Mouse (Mus musculus): Measurements from ENCODE around the gene Phc2.

Phc2 gene

GRCm38 (mm10) chr4:128745160-128745559 lies 90.7 kb downstream of the Phc2 start:
- DNase-seq: no peak

GRCm38 (mm10) chr4:128747614-128748270 lies 93.2 kb downstream of the Phc2 start:
- DNase-seq: no peak

- DNase-seq: no peak
Observed at GRCm38 (mm10) chr4:128748309-128748708, 93.8 kb downstream of the Phc2 start.

- DNase-seq: no peak
Observed at GRCm38 (mm10) chr4:128751006-128751405, 96.5 kb downstream of the Phc2 start.

- DNase-seq: no peak
Observed at GRCm38 (mm10) chr4:128752031-128752757, 97.7 kb downstream of the Phc2 start.

- no peak for DNase-seq
Observed at GRCm38 (mm10) chr4:128753571-128753970, 99.1 kb downstream of the Phc2 start.

GRCm38 (mm10) chr4:128755064-128755463 lies 100.6 kb downstream of the Phc2 start, which contains the start of gene A3galt2:
TSS of gene A3galt2 (plus strand) at chr4:128755364.
- DNase-seq: no peak

GRCm38 (mm10) chr4:128755900-128756299 lies 101.4 kb downstream of the Phc2 start:
- DNase-seq: no peak

GRCm38 (mm10) chr4:128759214-128759613 lies 104.7 kb downstream of the Phc2 start:
- no peak for DNase-seq

- no peak for DNase-seq
Observed at GRCm38 (mm10) chr4:128760029-128760428, 105.5 kb downstream of the Phc2 start.

GRCm38 (mm10) chr4:128766929-128767328 lies 112.4 kb downstream of the Phc2 start:
- no peak for DNase-seq

- DNase-seq: no peak
Observed at GRCm38 (mm10) chr4:128768120-128768519, 113.6 kb downstream of the Phc2 start.

- DNase-seq: no peak
Observed at GRCm38 (mm10) chr4:128769569-128770355, 115.3 kb downstream of the Phc2 start.

GRCm38 (mm10) chr4:128770698-128771097 lies 116.2 kb downstream of the Phc2 start:
- no peak for DNase-seq

GRCm38 (mm10) chr4:128773820-128774219 lies 119.3 kb downstream of the Phc2 start:
- no peak for DNase-seq

- DNase-seq: peak; percentile 70
Observed at GRCm38 (mm10) chr4:128774467-128774866, 120.0 kb downstream of the Phc2 start.

- DNase-seq: peak; percentile 88
Observed at GRCm38 (mm10) chr4:128776568-128777289, 122.2 kb downstream of the Phc2 start.

- DNase-seq: no peak
Observed at GRCm38 (mm10) chr4:128777593-128777992, 123.1 kb downstream of the Phc2 start.

- no peak for DNase-seq
Observed at GRCm38 (mm10) chr4:128782037-128782436, 127.5 kb downstream of the Phc2 start.

GRCm38 (mm10) chr4:128782645-128783044 lies 128.1 kb downstream of the Phc2 start:
- no peak for DNase-seq

GRCm38 (mm10) chr4:128784950-128785631 lies 130.6 kb downstream of the Phc2 start:
- DNase-seq: no peak

Data from kidney, adult 18-20 months (tissue).